ENCODE assay signal across 8 mouse cellular contexts in the genomic region with DNA sequence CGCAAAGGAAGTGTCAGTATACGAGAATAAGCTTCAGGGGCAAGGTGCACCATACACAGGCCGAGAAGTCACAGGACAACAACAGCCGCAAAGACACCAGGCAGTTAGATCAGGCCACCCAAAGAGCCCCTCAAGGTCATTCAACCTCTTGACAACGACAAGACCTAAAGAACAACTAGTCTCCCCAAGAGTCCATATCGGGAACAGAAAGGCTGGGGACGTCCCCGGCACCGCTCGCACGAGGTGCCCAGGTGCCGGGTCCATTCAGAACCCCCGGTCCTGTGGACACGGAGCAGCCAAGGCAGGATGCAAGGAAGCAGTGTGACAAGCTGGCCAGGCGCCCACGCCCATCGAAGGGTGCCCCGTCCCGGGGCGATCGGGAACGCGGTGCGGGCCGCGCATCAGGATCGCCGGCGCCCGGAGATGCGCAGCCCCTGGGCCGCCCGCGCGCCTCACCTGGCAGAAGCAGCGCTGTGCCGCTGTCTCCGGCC. TPM values are rescaled to one million over a fixed set of nuclear protein-coding genes. Genes with fewer than 3 reads are reported as not detected.
DNase-seq lines count a peak whose midpoint lies in the region; ATAC-seq and TF ChIP-seq lines count a peak whose summit lies in the region.

No protein-coding gene starts in this region.

- H3K9ac ChIP-seq in heart, embryonic 12.5 days, result peak overlapping the region; percentile 92
- peak overlapping the region; percentile 94 for H3K9ac ChIP-seq in liver, embryonic 12.5 days
- peak overlapping the region; percentile 90 for H3K9ac ChIP-seq in neural tube, embryonic 12.5 days

- peak; percentile 12 for ATAC-seq in heart, embryonic 12.5 days (ENCODE audit: insufficient number of reproducible peaks, low FRiP score)
- peak; percentile 58 for ATAC-seq in liver, embryonic 12.5 days
- peak; percentile 79 for ATAC-seq in neural tube, embryonic 12.5 days (ENCODE audit: low FRiP score, low read depth)

- intact Hi-C loops in gastrocnemius, postnatal 14 days (cut with DNase I; ENCODE audit: low total_unique reads), result no loop called here

- H3K4me2 ChIP-seq in heart, embryonic 12.5 days, result peak overlapping the region; percentile 71
- H3K4me2 ChIP-seq in liver, embryonic 12.5 days, result peak overlapping the region; percentile 92
- H3K4me2 ChIP-seq in neural tube, embryonic 12.5 days (replicated peaks), result peak overlapping the region; percentile 69

- peak overlapping the region; percentile 85 for H3K27ac ChIP-seq in heart, embryonic 12.5 days (ENCODE audit: poor library complexity, severe bottlenecking)
- H3K27ac ChIP-seq in liver, embryonic 12.5 days, result peak overlapping the region; percentile 92
- peak overlapping the region; percentile 79; the same call in 1 of the 2 replicates for H3K27ac ChIP-seq in neural tube, embryonic 12.5 days

- peak overlapping the region; percentile 85 for H3K4me3 ChIP-seq in heart, embryonic 12.5 days
- peak overlapping the region; percentile 96 for H3K4me3 ChIP-seq in liver, embryonic 12.5 days
- peak overlapping the region; percentile 89 for H3K4me3 ChIP-seq in neural tube, embryonic 12.5 days

- TF ChIP-seq POLR2A in brain, embryonic 14.5 days (IDR thresholded peaks at IDR 0.05; ENCODE audit: borderline replicate concordance, extremely low read depth, insufficient read depth, insufficient read length, poor library complexity, severe bottlenecking), result no peak

- no peak for TF ChIP-seq CTCF in brain, embryonic 14.5 days (IDR thresholded peaks at IDR 0.05; ENCODE audit: borderline replicate concordance, extremely low read depth, insufficient read depth, insufficient read length)

- peaks cover 34% of the 10 kb centered on the region for H3K4me1 ChIP-seq in heart, embryonic 12.5 days (replicated peaks)
- H3K4me1 ChIP-seq in liver, embryonic 12.5 days, result peaks cover 81% of the 10 kb centered on the region
- peaks cover 11% of the 10 kb centered on the region for H3K4me1 ChIP-seq in neural tube, embryonic 12.5 days

- no peaks in the 10 kb centered on the region for H3K9me3 ChIP-seq in heart, embryonic 12.5 days (replicated peaks)
- no peaks in the 10 kb centered on the region for H3K9me3 ChIP-seq in liver, embryonic 12.5 days (replicated peaks)
- H3K9me3 ChIP-seq in neural tube, embryonic 12.5 days, result no peaks in the 10 kb centered on the region

- H3K27me3 ChIP-seq in heart, embryonic 12.5 days (replicated peaks), result no peaks in the 10 kb centered on the region
- H3K27me3 ChIP-seq in liver, embryonic 12.5 days (replicated peaks), result no peaks in the 10 kb centered on the region
- 0 out of 2 replicates have a peak, but pooled peaks cover 2% of the 10 kb centered on the region for H3K27me3 ChIP-seq in neural tube, embryonic 12.5 days (replicated peaks)

- 0% methylated on average over 38 of the region's 38 CpGs for WGBS in heart, embryonic 12.5 days
- WGBS in liver, embryonic 12.5 days (ENCODE audit: insufficient replicate concordance), result under 1% methylated on average over 38 of the region's 38 CpGs
- under 1% methylated on average over 38 of the region's 38 CpGs for WGBS in neural tube, embryonic 12.5 days

- DNase-seq in lung, adult 18-20 months, result peak; percentile 13 to 41
- no peak for DNase-seq in lung, postnatal 25 days (ENCODE audit: low spot score)
- peak; percentile 47 for DNase-seq in brain, embryonic 14.5 days (ENCODE audit: low read depth)
- DNase-seq in gastrocnemius, postnatal 14 days, result no peak
- no peak for DNase-seq in adrenal gland, postnatal 25 days

- no peaks in the 10 kb centered on the region for H3K36me3 ChIP-seq in heart, embryonic 12.5 days
- peaks cover 5% of the 10 kb centered on the region; the same call in 1 of the 2 replicates for H3K36me3 ChIP-seq in liver, embryonic 12.5 days
- H3K36me3 ChIP-seq in neural tube, embryonic 12.5 days, result no peaks in the 10 kb centered on the region

RNA-seq across cellular contexts. Expression of a gene that starts 0.6 kb away (rescaled TPM):
- 20.2 and 23.4 TPM in 2 replicates for polyA plus RNA-seq in brain, embryonic 14.5 days (2012; rRNA removed)
- 53.7 and 58.6 TPM in 2 replicates for polyA plus RNA-seq in heart, embryonic 12.5 days (2016; fragmentation: Nextera tagmentation; extraction: Ambion mirVana)
- 51.1 and 56.7 TPM in 2 replicates for polyA plus RNA-seq in liver, embryonic 12.5 days (2016; fragmentation: Nextera tagmentation; extraction: Ambion mirVana)
- polyA plus RNA-seq in neural tube, embryonic 12.5 days (2016; fragmentation: Nextera tagmentation; extraction: Ambion mirVana), result 29.5 and 32.0 TPM in 2 replicates
- total RNA-seq in gastrocnemius, postnatal 14 days (2021), result 1 to 10 TPM; 6.2 to 7.9 TPM
- total RNA-seq in adrenal gland, postnatal 25 days (2021), result 41.0 and 47.2 TPM in 2 replicates

RNA-seq across cellular contexts. Expression of a gene that starts 11.6 kb away (rescaled TPM):
- 116 and 132 TPM in 2 replicates for polyA plus RNA-seq in brain, embryonic 14.5 days (2012; rRNA removed)
- polyA plus RNA-seq in heart, embryonic 12.5 days (2016; fragmentation: Nextera tagmentation; extraction: Ambion mirVana), result 132 and 134 TPM in 2 replicates
- 130 and 131 TPM in 2 replicates for polyA plus RNA-seq in liver, embryonic 12.5 days (2016; fragmentation: Nextera tagmentation; extraction: Ambion mirVana)
- polyA plus RNA-seq in neural tube, embryonic 12.5 days (2016; fragmentation: Nextera tagmentation; extraction: Ambion mirVana), result 202 and 219 TPM in 2 replicates
- 100 to 1,000 TPM in 1 of 2 experiments, 10 to 100 TPM in 1; 98.2 to 104 TPM for total RNA-seq in gastrocnemius, postnatal 14 days (2021)
- 122 and 142 TPM in 2 replicates for total RNA-seq in adrenal gland, postnatal 25 days (2021)

RNA-seq across cellular contexts. Expression of a gene that starts 32.9 kb away (rescaled TPM):
- polyA plus RNA-seq in brain, embryonic 14.5 days (2012; rRNA removed), result 22.9 and 25.4 TPM in 2 replicates
- polyA plus RNA-seq in heart, embryonic 12.5 days (2016; fragmentation: Nextera tagmentation; extraction: Ambion mirVana), result 48.6 and 53.9 TPM in 2 replicates
- polyA plus RNA-seq in liver, embryonic 12.5 days (2016; fragmentation: Nextera tagmentation; extraction: Ambion mirVana), result 30.0 and 30.3 TPM in 2 replicates
- 47.1 and 52.0 TPM in 2 replicates for polyA plus RNA-seq in neural tube, embryonic 12.5 days (2016; fragmentation: Nextera tagmentation; extraction: Ambion mirVana)
- total RNA-seq in gastrocnemius, postnatal 14 days (2021), result 10 to 100 TPM; 43.7 to 44.8 TPM
- 20.9 and 31.1 TPM in 2 replicates for total RNA-seq in adrenal gland, postnatal 25 days (2021)

Comparison
In these comparisons a context has a peak if more than half of its experiments do, and no peak if none do; other contexts are left out.
1. DNase-seq: peak in lung, adult 18-20 months (2 of 2) and brain, embryonic 14.5 days (single experiment); none in lung, postnatal 25 days (single experiment), gastrocnemius, postnatal 14 days (single experiment) and adrenal gland, postnatal 25 days (single experiment).
2. ATAC-seq: peak in every context shown above with its lines; median percentile 79 in neural tube, embryonic 12.5 days; 58 in liver, embryonic 12.5 days; 12 in heart, embryonic 12.5 days.
3. Peak in every context shown above with its lines, with median percentiles within 50 percentile points of each other: H3K27ac ChIP-seq, H3K4me2 ChIP-seq, H3K4me3 ChIP-seq and H3K9ac ChIP-seq.